Mouse (Mus musculus) spleen, adult 2 months (tissue): ENCODE results near the gene Olfr1417.

Experiments
- CTCF ChIP-seq: fragments of 200-500 bp; IDR thresholded peaks from 2 replicates; pipeline ENCODE4 v1.5.1; 2011; ENCODE audit warnings: mild to moderate bottlenecking, inconsistent platforms; ENCODE audit not compliant: insufficient read depth, insufficient read length, insufficient replicate concordance; ENCODE audit errors: extremely low read depth
- POLR2A ChIP-seq: fragments of 200-500 bp; IDR thresholded peaks from 2 replicates; pipeline ENCODE4 v1.6.1; 2011; ENCODE audit warnings: low read depth, low read length, inconsistent platforms

DNA sequence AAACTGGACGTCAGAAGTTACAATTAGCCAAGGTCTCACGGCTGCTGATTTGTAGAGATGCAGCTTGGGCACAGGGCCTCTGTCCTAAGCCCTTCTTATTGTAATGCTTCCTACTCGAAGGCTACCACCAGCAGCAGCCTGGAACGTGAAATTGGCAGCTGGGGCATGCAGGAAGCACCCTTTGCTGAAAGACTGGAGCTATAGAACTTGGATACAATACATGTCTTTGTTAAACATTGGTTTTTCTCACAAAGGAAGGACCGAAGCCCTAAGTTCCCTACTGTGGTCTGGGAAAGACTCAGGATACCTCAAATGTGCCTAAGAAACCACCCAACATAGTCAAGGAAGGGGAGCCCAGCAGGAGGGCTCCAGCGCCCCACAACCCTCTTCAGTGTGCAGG lies 31.2 kb downstream of the Olfr1417 start:
- no peak for TF ChIP-seq CTCF
- no peak for TF ChIP-seq POLR2A
